Mouse (Mus musculus): ENCODE data around the gene Abhd8. TPM values are rescaled to one million over a fixed set of nuclear protein-coding genes. Genes with fewer than 3 reads are reported as not detected.

Gene Abhd8
- polyA plus RNA-seq, 1 experiment from 2014 or later: 47.8 TPM

DNA sequence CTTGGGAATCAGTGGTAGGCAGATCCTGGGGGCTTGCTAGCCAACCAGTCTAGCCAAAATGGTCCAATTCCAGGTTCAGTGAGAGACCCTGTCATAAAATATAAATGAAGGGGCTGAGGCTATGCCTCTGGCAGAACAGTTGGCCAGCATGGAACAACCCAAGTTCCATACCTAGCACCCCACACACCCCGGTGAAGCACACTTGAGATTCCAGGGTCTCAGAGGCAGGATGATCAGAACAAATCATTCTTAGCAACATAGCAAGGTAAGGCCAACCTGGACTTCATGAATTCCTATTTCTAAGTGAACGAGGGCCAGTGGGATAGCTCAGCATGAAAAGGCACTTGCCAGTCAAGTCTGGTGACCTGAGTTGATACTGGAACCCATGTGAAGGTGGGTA lies 3.7 kb upstream of the Abhd8 start:
- H3K4me1 ChIP-seq (ENCODE audit: insufficient read depth): peaks cover 24% of the 10 kb centered on the region
- no peak overlapping the region for H3K4me2 ChIP-seq
- DNase-seq (no peak), ATAC-seq (ENCODE audit: insufficient read depth) (no peak)
- no peak overlapping the region for H3K4me3 ChIP-seq (ENCODE audit: low read depth, low read length)
- no peaks in the 10 kb centered on the region for H3K9me3 ChIP-seq (ENCODE audit: low read depth, low read length)
- peaks cover 19% of the 10 kb centered on the region; the same call in 1 of the 2 replicates for H3K36me3 ChIP-seq (ENCODE audit: insufficient read depth)
- no peak overlapping the region for H3K27ac ChIP-seq (ENCODE audit: low read depth)
- no peak overlapping the region for H3K9ac ChIP-seq
- 92% methylated on average over 2 of the region's 2 CpGs for WGBS
- H3K27me3 ChIP-seq (ENCODE audit: insufficient read depth, low read length): no peaks in the 10 kb centered on the region
- TF ChIP-seq CTCF (IDR thresholded peaks at IDR 0.05; ENCODE audit: low read depth): no peak

DNA sequence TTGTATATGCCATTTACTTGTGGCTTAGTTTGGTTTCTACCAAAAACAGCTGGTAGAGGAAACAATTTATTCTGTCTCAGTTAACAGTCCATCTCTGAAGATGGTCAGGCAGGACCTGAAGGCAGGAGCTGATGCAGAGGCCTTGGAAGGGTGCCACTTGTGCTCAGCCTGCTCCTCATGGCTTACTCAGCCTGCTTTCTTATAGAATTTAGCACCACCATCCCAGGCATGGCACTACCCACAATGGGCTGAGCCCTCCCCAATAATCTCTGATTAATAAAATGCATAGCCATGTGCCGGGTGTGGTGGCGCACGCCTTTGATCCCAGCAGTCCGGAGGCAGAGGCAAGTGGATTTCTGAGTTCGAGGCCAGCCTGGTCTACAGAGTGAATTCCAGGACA lies 2.7 kb upstream of the Abhd8 start:
- Histone ChIP-seq H3K9me3 (ENCODE audit: low read depth, low read length) (no peaks in the 10 kb centered on the region), H3K4me3 (ENCODE audit: low read depth, low read length) (peak overlapping the region; percentile 82; the same call in 1 of the 2 replicates), H3K27me3 (ENCODE audit: insufficient read depth, low read length) (no peaks in the 10 kb centered on the region), H3K4me1 (ENCODE audit: insufficient read depth) (peaks cover 26% of the 10 kb centered on the region), H3K4me2 (no peak overlapping the region; the same call in 1 of the 2 replicates), H3K36me3 (ENCODE audit: insufficient read depth) (peaks cover 19% of the 10 kb centered on the region), H3K27ac (ENCODE audit: low read depth) (no peak overlapping the region), H3K9ac (no peak overlapping the region; the same call in 1 of the 2 replicates)
- no peak for TF ChIP-seq CTCF (IDR thresholded peaks at IDR 0.05; ENCODE audit: low read depth)
- ATAC-seq (ENCODE audit: insufficient read depth) (no peak), DNase-seq (no peak)
- WGBS: 94% methylated on average over 5 of the region's 5 CpGs

DNA sequence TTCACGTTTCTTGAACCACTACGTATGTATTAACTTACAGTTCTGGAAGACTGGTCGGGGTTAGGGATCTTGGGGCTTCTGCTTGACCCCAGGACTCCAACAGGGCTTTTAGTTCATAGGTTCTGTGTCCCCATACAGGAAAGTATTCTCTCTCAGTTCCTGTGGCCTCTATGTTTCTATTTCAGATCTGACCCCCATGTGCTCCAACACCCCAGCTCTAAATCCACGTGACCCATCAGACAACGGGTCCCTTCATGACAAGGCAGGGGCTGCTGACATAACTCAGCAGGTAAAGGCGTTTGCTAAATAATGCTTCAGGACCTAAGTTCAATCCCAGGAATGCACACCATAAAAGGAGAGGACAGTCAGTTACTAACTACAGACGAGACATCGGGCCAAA lies 2.3 kb upstream of the Abhd8 start:
- Histone ChIP-seq H3K36me3 (ENCODE audit: insufficient read depth) (peaks cover 19% of the 10 kb centered on the region), H3K4me2 (peak overlapping the region; percentile 86), H3K9ac (peak overlapping the region; percentile 68; the same call in 1 of the 2 replicates), H3K27me3 (ENCODE audit: insufficient read depth, low read length) (no peaks in the 10 kb centered on the region), H3K4me3 (ENCODE audit: low read depth, low read length) (peak overlapping the region; percentile 82), H3K9me3 (ENCODE audit: low read depth, low read length) (no peaks in the 10 kb centered on the region), H3K4me1 (ENCODE audit: insufficient read depth) (peaks cover 26% of the 10 kb centered on the region), H3K27ac (ENCODE audit: low read depth) (no peak overlapping the region)
- DNase-seq (no peak), ATAC-seq (ENCODE audit: insufficient read depth) (no peak)
- no peak for TF ChIP-seq CTCF (IDR thresholded peaks at IDR 0.05; ENCODE audit: low read depth)
- 75% methylated on average over 8 of the region's 8 CpGs for WGBS

DNA sequence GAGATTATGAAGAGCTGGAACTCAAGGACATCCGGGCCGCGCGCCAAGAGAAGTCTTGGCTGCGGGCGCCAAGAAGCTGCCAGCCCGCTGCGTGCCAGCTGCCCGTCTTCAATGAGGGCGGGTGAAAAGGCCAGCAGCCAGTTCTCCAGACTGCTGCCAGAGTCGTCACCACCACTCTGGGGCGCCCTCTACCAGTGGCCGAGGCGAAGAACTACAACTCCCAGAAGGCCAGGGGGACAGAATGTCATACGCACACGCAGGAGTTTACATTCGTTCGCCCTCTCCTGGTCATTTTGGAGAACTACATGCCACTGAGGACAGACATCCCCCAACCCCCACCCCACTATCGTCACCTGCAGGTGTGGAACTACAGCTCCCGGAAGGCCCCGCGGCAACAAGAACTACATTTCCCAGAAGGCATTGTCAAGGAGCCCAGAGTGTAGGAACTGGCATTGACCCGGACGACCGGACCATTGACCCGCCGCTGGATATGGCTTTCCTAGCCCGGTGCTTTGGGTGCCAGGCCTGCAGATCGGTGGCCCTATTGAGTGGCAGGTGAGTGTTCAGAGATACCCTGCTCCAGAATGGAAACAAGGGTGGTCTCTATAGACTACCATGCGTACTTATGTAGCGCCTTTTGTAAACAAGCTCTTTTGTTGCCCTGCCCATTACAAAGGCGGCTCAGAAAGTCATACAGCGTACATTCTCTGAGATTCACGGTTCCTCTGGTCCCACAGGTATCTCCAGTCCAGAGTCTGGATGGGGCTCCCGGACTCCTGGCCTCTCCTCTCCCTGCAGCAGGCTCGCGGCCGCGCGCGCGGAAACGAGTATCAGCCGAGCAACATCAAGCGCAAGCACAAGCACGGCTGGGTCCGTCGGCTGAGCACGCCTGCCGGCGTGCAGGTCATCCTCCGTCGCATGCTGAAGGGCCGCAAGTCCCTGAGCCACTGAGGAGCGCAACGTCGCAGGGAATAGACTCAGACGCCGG lies 1.4 kb upstream of the Abhd8 start, which contains the start of gene Mrpl34:
Gene Mrpl34, plus strand, starts transcription at position 447 of the 988 bp plus-strand sequence.
- Histone ChIP-seq H3K4me3 (ENCODE audit: low read depth, low read length) (peak within 1 kb of the TSS; percentile 82), H3K4me1 (ENCODE audit: insufficient read depth) (peaks cover 21% of the 10 kb centered on the region), H3K4me2 (peak within 1 kb of the TSS; percentile 86), H3K9me3 (ENCODE audit: low read depth, low read length) (no peaks in the 10 kb centered on the region), H3K27ac (ENCODE audit: low read depth) (peak within 1 kb of the TSS; percentile 95), H3K27me3 (ENCODE audit: insufficient read depth, low read length) (no peaks in the 10 kb centered on the region), H3K9ac (peak within 1 kb of the TSS; percentile 68), H3K36me3 (ENCODE audit: insufficient read depth) (peaks cover 22% of the 10 kb centered on the region)
- ATAC-seq (ENCODE audit: insufficient read depth): peak; percentile 73
- TF ChIP-seq CTCF (IDR thresholded peaks at IDR 0.05; ENCODE audit: low read depth): peak; percentile 98
- DNase-seq: peak; percentile 99
- under 1% methylated on average over 59 of the region's 59 CpGs for WGBS

DNA sequence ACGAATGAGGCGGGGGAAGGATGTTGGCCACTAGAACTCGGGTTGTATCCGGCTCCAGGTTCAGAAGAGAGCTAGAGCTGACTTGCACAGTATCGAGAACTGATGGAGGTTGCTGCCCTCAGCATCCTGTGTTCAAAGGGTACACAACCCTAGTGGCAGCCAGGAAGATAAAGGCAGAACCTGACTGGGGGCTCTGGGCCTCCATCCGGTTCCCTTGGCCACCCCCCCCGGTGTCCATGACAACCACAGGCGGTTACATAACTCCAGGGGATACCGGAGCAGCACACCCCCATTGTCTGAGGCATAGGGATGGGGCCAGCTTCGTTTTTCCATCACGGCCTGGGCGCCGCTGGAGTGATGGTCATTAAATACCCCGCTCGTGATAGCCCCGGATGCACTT lies 669 bp downstream of the Abhd8 start:
- 0 out of 2 replicates have a peak, but pooled peaks have one; percentile 2 for ATAC-seq (ENCODE audit: insufficient read depth)
- Histone ChIP-seq H3K9ac (peak overlapping the region; percentile 76), H3K27me3 (ENCODE audit: insufficient read depth, low read length) (no peaks in the 10 kb centered on the region), H3K36me3 (ENCODE audit: insufficient read depth) (peaks cover 36% of the 10 kb centered on the region), H3K4me1 (ENCODE audit: insufficient read depth) (peaks cover 20% of the 10 kb centered on the region), H3K4me2 (peak overlapping the region; percentile 86), H3K9me3 (ENCODE audit: low read depth, low read length) (no peaks in the 10 kb centered on the region), H3K4me3 (ENCODE audit: low read depth, low read length) (peak overlapping the region; percentile 82), H3K27ac (ENCODE audit: low read depth) (no peak overlapping the region; the same call in 1 of the 2 replicates)
- 3% methylated on average over 16 of the region's 16 CpGs for WGBS
- DNase-seq: peak; percentile 66
- no peak for TF ChIP-seq CTCF (IDR thresholded peaks at IDR 0.05; ENCODE audit: low read depth)

- no peak for ATAC-seq (ENCODE audit: insufficient read depth)
- TF ChIP-seq CTCF (IDR thresholded peaks at IDR 0.05; ENCODE audit: low read depth): no peak
- H3K4me3 ChIP-seq (ENCODE audit: low read depth, low read length): peak overlapping the region; percentile 82; the same call in 1 of the 2 replicates
- no peak overlapping the region for H3K9ac ChIP-seq
- 57% methylated on average over 4 of the region's 4 CpGs for WGBS
- peaks cover 20% of the 10 kb centered on the region for H3K4me1 ChIP-seq (ENCODE audit: insufficient read depth)
- no peak for DNase-seq
- peaks cover 40% of the 10 kb centered on the region for H3K36me3 ChIP-seq (ENCODE audit: insufficient read depth)
- peak overlapping the region; percentile 86 for H3K4me2 ChIP-seq
- H3K9me3 ChIP-seq (ENCODE audit: low read depth, low read length): no peaks in the 10 kb centered on the region
- H3K27me3 ChIP-seq (ENCODE audit: insufficient read depth, low read length): no peaks in the 10 kb centered on the region
- no peak overlapping the region for H3K27ac ChIP-seq (ENCODE audit: low read depth)
Observed at GRCm38 (mm10) chr8:71462191-71462590, 1.3 kb downstream of the Abhd8 start.

Measured in lung, embryonic 14.5 days (tissue).